Mouse (Mus musculus) bone marrow macrophage, adult 2 months (primary cell): ENCODE measurements around the gene Rtn1.

Source experiments
- CTCF ChIP-seq: IDR thresholded peaks from 2 replicates; pipeline ENCODE4 v1.5.1; 2012; ENCODE audit warnings: low read depth, mild to moderate bottlenecking, low read length, moderate library complexity
- POLR2A ChIP-seq: IDR thresholded peaks from 2 replicates; pipeline ENCODE4 v1.6.1; 2012; ENCODE audit warnings: mild to moderate bottlenecking, low read depth, low read length, borderline replicate concordance

DNA sequence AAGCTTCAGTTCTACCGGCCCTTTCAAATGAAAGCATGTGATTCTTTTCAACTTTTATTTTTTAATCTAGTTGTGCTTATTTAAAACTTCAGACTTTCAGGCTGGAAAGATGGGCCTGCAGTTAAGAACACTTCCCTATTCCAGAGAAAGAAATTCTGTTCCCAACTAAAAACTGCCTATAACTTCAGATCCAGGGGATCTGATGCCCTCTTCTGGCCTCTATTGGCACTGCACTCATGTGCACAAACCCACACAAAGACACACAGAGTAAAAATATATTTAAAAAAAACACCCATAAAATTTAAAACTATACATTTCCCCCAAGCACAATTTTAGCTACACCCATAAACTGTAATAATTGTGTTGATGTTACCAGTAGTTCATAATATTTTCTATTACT lies 163.9 kb downstream of the Rtn1 start:
- TF ChIP-seq CTCF (no peak), POLR2A (no peak)
